Mouse (Mus musculus): ENCODE measurements around the gene Fcmr. TPM values are rescaled to one million over a fixed set of nuclear protein-coding genes. Genes with fewer than 3 reads are reported as not detected.

Gene Fcmr
- polyA plus RNA-seq, 1 experiment, result not detected

GRCm38 (mm10) chr1:130877889-130878614 is 12.6 kb downstream of the Fcmr start:
- TF ChIP-seq GATA1 (IDR thresholded peaks at IDR 0.05; ENCODE audit: low read length) (no peak), TAL1 (IDR thresholded peaks at IDR 0.05; ENCODE audit: low read length) (no peak)
- peak overlapping the region; percentile 7 for H3K4me3 ChIP-seq (replicated peaks)
- H3K27me3 ChIP-seq (ENCODE audit: control insufficient read depth), result peaks cover 31% of the 10 kb centered on the region
- no peaks in the 10 kb centered on the region for H3K9me3 ChIP-seq (ENCODE audit: control insufficient read depth, low read length)
- no peaks in the 10 kb centered on the region for H3K4me1 ChIP-seq (ENCODE audit: control insufficient read depth)
- H3K36me3 ChIP-seq (ENCODE audit: control insufficient read depth), result no peaks in the 10 kb centered on the region

- TF ChIP-seq TAL1 (IDR thresholded peaks at IDR 0.05; ENCODE audit: low read length) (no peak), GATA1 (IDR thresholded peaks at IDR 0.05; ENCODE audit: low read length) (no peak)
- H3K4me3 ChIP-seq (replicated peaks), result no peak overlapping the region
- H3K36me3 ChIP-seq (ENCODE audit: control insufficient read depth), result no peaks in the 10 kb centered on the region
- H3K27me3 ChIP-seq (ENCODE audit: control insufficient read depth), result peaks cover 31% of the 10 kb centered on the region
- no peaks in the 10 kb centered on the region for H3K4me1 ChIP-seq (ENCODE audit: control insufficient read depth)
- H3K9me3 ChIP-seq (ENCODE audit: control insufficient read depth, low read length), result no peaks in the 10 kb centered on the region
These were observed 14.5 kb downstream of the Fcmr start for GRCm38 (mm10) chr1:130879927-130880326.

GRCm38 (mm10) chr1:130883146-130883545 is 17.7 kb downstream of the Fcmr start:
- no peaks in the 10 kb centered on the region for H3K36me3 ChIP-seq (ENCODE audit: control insufficient read depth)
- peaks cover 23% of the 10 kb centered on the region for H3K27me3 ChIP-seq (ENCODE audit: control insufficient read depth)
- TF ChIP-seq GATA1 (IDR thresholded peaks at IDR 0.05; ENCODE audit: low read length) (no peak), TAL1 (IDR thresholded peaks at IDR 0.05; ENCODE audit: low read length) (no peak)
- H3K4me3 ChIP-seq (replicated peaks), result no peak overlapping the region
- H3K4me1 ChIP-seq (ENCODE audit: control insufficient read depth), result no peaks in the 10 kb centered on the region
- no peaks in the 10 kb centered on the region for H3K9me3 ChIP-seq (ENCODE audit: control insufficient read depth, low read length)

GRCm38 (mm10) chr1:130887354-130887753 is 21.9 kb downstream of the Fcmr start, which contains the start of gene Il24:
Il24 (minus strand) TSS chr1:130887454.
- Histone ChIP-seq H3K36me3 (ENCODE audit: control insufficient read depth) (no peaks in the 10 kb centered on the region), H3K4me3 (replicated peaks) (no peak within 1 kb of the TSS), H3K27me3 (ENCODE audit: control insufficient read depth) (peaks cover 4% of the 10 kb centered on the region; the same call in 1 of the 2 replicates), H3K9me3 (ENCODE audit: control insufficient read depth, low read length) (no peaks in the 10 kb centered on the region), H3K4me1 (ENCODE audit: control insufficient read depth) (no peaks in the 10 kb centered on the region)
- TF ChIP-seq GATA1 (IDR thresholded peaks at IDR 0.05; ENCODE audit: low read length), result no peak
- TF ChIP-seq TAL1 (IDR thresholded peaks at IDR 0.05; ENCODE audit: low read length), result no peak

- Histone ChIP-seq H3K9me3 (ENCODE audit: control insufficient read depth, low read length) (no peaks in the 10 kb centered on the region), H3K4me1 (ENCODE audit: control insufficient read depth) (no peaks in the 10 kb centered on the region), H3K36me3 (ENCODE audit: control insufficient read depth) (no peaks in the 10 kb centered on the region), H3K27me3 (ENCODE audit: control insufficient read depth) (no peaks in the 10 kb centered on the region), H3K4me3 (replicated peaks) (no peak overlapping the region)
- TF ChIP-seq GATA1 (IDR thresholded peaks at IDR 0.05; ENCODE audit: low read length) (no peak), TAL1 (IDR thresholded peaks at IDR 0.05; ENCODE audit: low read length) (no peak)
These were observed 27.0 kb downstream of the Fcmr start for GRCm38 (mm10) chr1:130892446-130892845.

- Histone ChIP-seq H3K27me3 (ENCODE audit: control insufficient read depth) (no peaks in the 10 kb centered on the region), H3K4me1 (ENCODE audit: control insufficient read depth) (no peaks in the 10 kb centered on the region), H3K4me3 (replicated peaks) (no peak overlapping the region), H3K9me3 (ENCODE audit: control insufficient read depth, low read length) (no peaks in the 10 kb centered on the region), H3K36me3 (ENCODE audit: control insufficient read depth) (no peaks in the 10 kb centered on the region)
- TF ChIP-seq GATA1 (IDR thresholded peaks at IDR 0.05; ENCODE audit: low read length), result no peak
- TF ChIP-seq TAL1 (IDR thresholded peaks at IDR 0.05; ENCODE audit: low read length), result no peak
These were observed 28.0 kb downstream of the Fcmr start for GRCm38 (mm10) chr1:130893329-130894040.

- H3K4me3 ChIP-seq (replicated peaks), result no peak overlapping the region
- H3K9me3 ChIP-seq (ENCODE audit: control insufficient read depth, low read length), result no peaks in the 10 kb centered on the region
- no peaks in the 10 kb centered on the region for H3K36me3 ChIP-seq (ENCODE audit: control insufficient read depth)
- no peaks in the 10 kb centered on the region for H3K27me3 ChIP-seq (ENCODE audit: control insufficient read depth)
- TF ChIP-seq TAL1 (IDR thresholded peaks at IDR 0.05; ENCODE audit: low read length) (no peak), GATA1 (IDR thresholded peaks at IDR 0.05; ENCODE audit: low read length) (no peak)
- H3K4me1 ChIP-seq (ENCODE audit: control insufficient read depth), result no peaks in the 10 kb centered on the region
These were observed 29.0 kb downstream of the Fcmr start for GRCm38 (mm10) chr1:130894468-130894867.

- no peaks in the 10 kb centered on the region for H3K36me3 ChIP-seq (ENCODE audit: control insufficient read depth)
- no peak overlapping the region for H3K4me3 ChIP-seq (replicated peaks)
- no peaks in the 10 kb centered on the region for H3K4me1 ChIP-seq (ENCODE audit: control insufficient read depth)
- H3K9me3 ChIP-seq (ENCODE audit: control insufficient read depth, low read length), result no peaks in the 10 kb centered on the region
- TF ChIP-seq GATA1 (IDR thresholded peaks at IDR 0.05; ENCODE audit: low read length), result no peak
- no peak for TF ChIP-seq TAL1 (IDR thresholded peaks at IDR 0.05; ENCODE audit: low read length)
- no peaks in the 10 kb centered on the region for H3K27me3 ChIP-seq (ENCODE audit: control insufficient read depth)
These were observed 37.0 kb downstream of the Fcmr start for GRCm38 (mm10) chr1:130902505-130902904.

GRCm38 (mm10) chr1:130911401-130912010 is 46.0 kb downstream of the Fcmr start, which contains the start of gene Il20:
Il20 (minus strand) TSS chr1:130911451.
- no peaks in the 10 kb centered on the region for H3K4me1 ChIP-seq (ENCODE audit: control insufficient read depth)
- TF ChIP-seq GATA1 (IDR thresholded peaks at IDR 0.05; ENCODE audit: low read length), result no peak
- TF ChIP-seq TAL1 (IDR thresholded peaks at IDR 0.05; ENCODE audit: low read length), result no peak
- no peaks in the 10 kb centered on the region for H3K9me3 ChIP-seq (ENCODE audit: control insufficient read depth, low read length)
- no peaks in the 10 kb centered on the region for H3K36me3 ChIP-seq (ENCODE audit: control insufficient read depth)
- H3K27me3 ChIP-seq (ENCODE audit: control insufficient read depth), result no peaks in the 10 kb centered on the region
- H3K4me3 ChIP-seq (replicated peaks), result no peak within 1 kb of the TSS

All from erythroblast, embryonic 14.5 days (primary cell).